Mouse (Mus musculus) kidney, adult 10 weeks (tissue): Measurements from ENCODE around the gene Atf3. TPM values are rescaled to one million over a fixed set of nuclear protein-coding genes. Genes with fewer than 3 reads are reported as not detected.

Source experiments
- polyA plus RNA-seq: library from polyadenylated mRNA; stranded (reverse); fragments of 350-450 nt; fragmentation: Illumina TruSeq; extraction: RNeasy Lipid Tissue Mini Kit (QIAGEN cat#74804); gene quantifications from one replicate; pipeline ENCODE4 v1.2.3, GENCODE M21; 2014; ENCODE audit warnings: low read depth, low replicate concordance

The Atf3 gene
- polyA plus RNA-seq: 1.1 TPM

DNA sequence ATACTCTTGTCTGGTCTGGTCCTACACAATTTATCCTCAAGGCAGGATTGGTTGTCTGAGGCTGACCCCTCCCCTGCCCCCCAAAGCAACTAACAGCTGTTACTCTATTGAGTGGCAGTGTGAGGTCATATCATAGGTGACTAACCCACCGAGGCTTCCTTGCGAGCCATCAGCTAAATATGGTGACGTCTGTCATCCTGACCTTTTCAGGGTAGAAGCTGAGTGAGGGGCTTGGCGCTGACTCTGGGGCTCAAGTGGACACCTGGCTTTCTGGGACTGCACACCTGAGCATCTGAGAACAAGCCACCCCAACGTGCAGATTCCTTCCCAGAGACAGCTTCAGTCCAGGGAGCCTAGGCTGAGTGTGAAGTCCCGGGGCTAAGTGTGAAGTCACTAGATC, at the start of gene Atf3:
Atf3 (minus strand) TSS at position 101 of the 400 bp plus-strand sequence.

DNA sequence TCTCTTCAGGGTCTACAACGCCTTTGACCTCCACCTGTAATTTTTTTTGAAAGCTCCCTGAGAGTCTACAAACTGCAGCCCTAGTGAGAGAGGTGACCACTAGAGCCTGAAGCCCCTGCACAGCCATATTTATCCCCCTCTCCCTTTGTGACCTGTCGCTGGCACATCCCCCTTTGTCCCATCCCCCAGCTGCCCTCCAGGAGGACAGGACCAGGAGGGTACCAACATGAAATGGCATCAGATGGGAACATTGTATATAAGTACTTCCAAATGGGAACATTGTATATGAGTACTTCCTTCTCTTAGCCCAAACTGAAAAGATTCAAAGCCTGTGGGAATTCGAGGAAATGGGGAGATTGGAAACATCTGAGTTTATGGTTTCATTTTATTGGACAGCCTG, 53.1 kb downstream of the Atf3 start, which contains the start of gene Fam71a:
Fam71a (minus strand) TSS at position 101 of the 400 bp plus-strand sequence.

Other genes starting within 250 kb of the Atf3 start
- 0.20 TPM for gene Vash2, start 238.7 kb downstream of the Atf3 start, polyA plus RNA-seq
- 43.9 TPM for gene Flvcr1, start 191.9 kb downstream of the Atf3 start, polyA plus RNA-seq
- gene Spata45, start 181.4 kb downstream of the Atf3 start, polyA plus RNA-seq: not detected
- 15.2 TPM for gene Tatdn3, start 155.1 kb downstream of the Atf3 start, polyA plus RNA-seq
- gene Nsl1, start 155.0 kb downstream of the Atf3 start, polyA plus RNA-seq: 0.12 TPM
- gene Batf3, start 120.2 kb downstream of the Atf3 start, polyA plus RNA-seq: not detected
- not detected for gene Fam71a, start 53.2 kb downstream of the Atf3 start, polyA plus RNA-seq
- gene Nenf, start 100.2 kb upstream of the Atf3 start, polyA plus RNA-seq: 1.2 TPM
- 14.9 TPM for gene Tmem206, start 107.9 kb upstream of the Atf3 start, polyA plus RNA-seq
- 190 TPM for gene Ppp2r5a, start 185.2 kb upstream of the Atf3 start, polyA plus RNA-seq